Mouse (Mus musculus): Measurements from ENCODE around the gene Klf15. TPM values are rescaled to one million over a fixed set of nuclear protein-coding genes. Genes with fewer than 3 reads are reported as not detected.

The Klf15 gene
- polyA plus RNA-seq, 1 experiment from 2014 or later, result 5.9 TPM

- peaks cover 3% of the 10 kb centered on the region; the same call in 1 of the 2 replicates for H3K4me1 ChIP-seq
- no peak overlapping the region for H3K9ac ChIP-seq
- no peak overlapping the region for H3K4me2 ChIP-seq
- H3K27me3 ChIP-seq, result no peaks in the 10 kb centered on the region; the same call in 1 of the 2 replicates
- ATAC-seq (ENCODE audit: insufficient number of reproducible peaks, low FRiP score, low TSS enrichment, low read depth), result no peak
- no peaks in the 10 kb centered on the region for H3K36me3 ChIP-seq
- no peak overlapping the region for H3K27ac ChIP-seq
- no peaks in the 10 kb centered on the region for H3K9me3 ChIP-seq
- no peak overlapping the region for H3K4me3 ChIP-seq
Observed at GRCm38 (mm10) chr6:90514369-90514768, 52.0 kb downstream of the Klf15 start.

GRCm38 (mm10) chr6:90514883-90515405 lies 52.6 kb downstream of the Klf15 start:
- WGBS, result 45% methylated on average over 4 of the region's 4 CpGs
- H3K27me3 ChIP-seq, result no peaks in the 10 kb centered on the region; the same call in 1 of the 2 replicates
- no peak overlapping the region for H3K9ac ChIP-seq
- 0 out of 2 replicates have a peak, but pooled peaks have one; percentile 44 for ATAC-seq (ENCODE audit: insufficient number of reproducible peaks, low FRiP score, low TSS enrichment, low read depth)
- no peak overlapping the region for H3K4me3 ChIP-seq
- H3K4me2 ChIP-seq, result no peak overlapping the region
- no peak overlapping the region for H3K27ac ChIP-seq
- H3K36me3 ChIP-seq, result no peaks in the 10 kb centered on the region
- no peaks in the 10 kb centered on the region for H3K9me3 ChIP-seq
- peaks cover 3% of the 10 kb centered on the region; the same call in 1 of the 2 replicates for H3K4me1 ChIP-seq

GRCm38 (mm10) chr6:90518892-90519291 lies 56.5 kb downstream of the Klf15 start:
- Histone ChIP-seq H3K4me3 (no peak overlapping the region), H3K27ac (no peak overlapping the region), H3K9me3 (no peaks in the 10 kb centered on the region), H3K36me3 (no peaks in the 10 kb centered on the region), H3K27me3 (no peaks in the 10 kb centered on the region; the same call in 1 of the 2 replicates), H3K9ac (no peak overlapping the region), H3K4me2 (no peak overlapping the region), H3K4me1 (peaks cover 3% of the 10 kb centered on the region; the same call in 1 of the 2 replicates)
- 35% methylated on average over 3 of the region's 3 CpGs for WGBS
- no peak for ATAC-seq (ENCODE audit: insufficient number of reproducible peaks, low FRiP score, low TSS enrichment, low read depth)

- Histone ChIP-seq H3K27me3 (no peaks in the 10 kb centered on the region; the same call in 1 of the 2 replicates), H3K4me1 (peaks cover 3% of the 10 kb centered on the region; the same call in 1 of the 2 replicates), H3K4me3 (no peak overlapping the region), H3K36me3 (no peaks in the 10 kb centered on the region), H3K4me2 (no peak overlapping the region), H3K9me3 (no peaks in the 10 kb centered on the region), H3K27ac (no peak overlapping the region), H3K9ac (no peak overlapping the region)
- 22% methylated on average over 5 of the region's 5 CpGs for WGBS
- no peak for ATAC-seq (ENCODE audit: insufficient number of reproducible peaks, low FRiP score, low TSS enrichment, low read depth)
Observed at GRCm38 (mm10) chr6:90519375-90519774, 57.0 kb downstream of the Klf15 start.

Other genes starting within 250 kb of the Klf15 start
- gene Vmn1r53, start 238.1 kb upstream of the Klf15 start, polyA plus RNA-seq (2015; fragmentation: Nextera tagmentation; extraction: Ambion mirVana), result not detected in 2 replicates
- not detected in 2 replicates for gene Vmn1r54, start 216.3 kb upstream of the Klf15 start, polyA plus RNA-seq (2015; fragmentation: Nextera tagmentation; extraction: Ambion mirVana)
- gene BC048671, start 161.4 kb upstream of the Klf15 start, polyA plus RNA-seq (2015; fragmentation: Nextera tagmentation; extraction: Ambion mirVana), result not detected in 2 replicates
- gene Chst13, start 137.4 kb upstream of the Klf15 start, polyA plus RNA-seq (2015; fragmentation: Nextera tagmentation; extraction: Ambion mirVana), result 1.1 and 1.9 TPM in 2 replicates
- 0.36 and 0.37 TPM in 2 replicates for gene Uroc1, start 129.3 kb upstream of the Klf15 start, polyA plus RNA-seq (2015; fragmentation: Nextera tagmentation; extraction: Ambion mirVana)
- 6.7 and 8.9 TPM in 2 replicates for gene Zxdc, start 93.1 kb upstream of the Klf15 start, polyA plus RNA-seq (2015; fragmentation: Nextera tagmentation; extraction: Ambion mirVana)
- gene Cfap100, start 33.8 kb upstream of the Klf15 start, polyA plus RNA-seq (2015; fragmentation: Nextera tagmentation; extraction: Ambion mirVana), result 0.44 and 1.0 TPM in 2 replicates
- 1.9 and 2.7 TPM in 2 replicates for gene Aldh1l1, start 23.9 kb downstream of the Klf15 start, polyA plus RNA-seq (2015; fragmentation: Nextera tagmentation; extraction: Ambion mirVana)
- 6.5 and 7.6 TPM in 2 replicates for gene Slc41a3, start 142.1 kb downstream of the Klf15 start, polyA plus RNA-seq (2015; fragmentation: Nextera tagmentation; extraction: Ambion mirVana)

Measured in limb, embryonic 15.5 days (tissue).